Mouse (Mus musculus) brown adipose tissue, adult 24 weeks (tissue): ENCODE data around the gene Arhgef3. TPM values are rescaled to one million over a fixed set of nuclear protein-coding genes. Genes with fewer than 3 reads are reported as not detected.

Experiments
- H3K27ac ChIP-seq: fragments of 200-500 bp; replicated peaks from 2 replicates; pipeline ENCODE4 v1.5.1; 2012; ENCODE audit warnings: low read depth, mild to moderate bottlenecking, low read length
- H3K4me1 ChIP-seq: fragments of 200-500 bp; 2 replicates; pipeline ENCODE4 v1.6.1; 2012; ENCODE audit warnings: low read length, mixed read lengths; ENCODE audit not compliant: control insufficient read depth, insufficient read depth, insufficient read length
- H3K4me3 ChIP-seq: fragments of 200-500 bp; 2 replicates; pipeline ENCODE4 v1.5.1; 2012; ENCODE audit warnings: low read depth, mild to moderate bottlenecking, low read length, moderate library complexity; ENCODE audit not compliant: insufficient read depth
- polyA plus RNA-seq: library from polyadenylated mRNA; stranded (reverse); fragments of >200 nt; gene quantifications from 2 replicates; pipeline ENCODE4 v1.2.4, GENCODE M21; 2012; ENCODE audit not compliant: missing spikeins, insufficient read depth, insufficient read length

Gene Arhgef3
- 8.0 and 8.9 TPM in 2 replicates for polyA plus RNA-seq

DNA sequence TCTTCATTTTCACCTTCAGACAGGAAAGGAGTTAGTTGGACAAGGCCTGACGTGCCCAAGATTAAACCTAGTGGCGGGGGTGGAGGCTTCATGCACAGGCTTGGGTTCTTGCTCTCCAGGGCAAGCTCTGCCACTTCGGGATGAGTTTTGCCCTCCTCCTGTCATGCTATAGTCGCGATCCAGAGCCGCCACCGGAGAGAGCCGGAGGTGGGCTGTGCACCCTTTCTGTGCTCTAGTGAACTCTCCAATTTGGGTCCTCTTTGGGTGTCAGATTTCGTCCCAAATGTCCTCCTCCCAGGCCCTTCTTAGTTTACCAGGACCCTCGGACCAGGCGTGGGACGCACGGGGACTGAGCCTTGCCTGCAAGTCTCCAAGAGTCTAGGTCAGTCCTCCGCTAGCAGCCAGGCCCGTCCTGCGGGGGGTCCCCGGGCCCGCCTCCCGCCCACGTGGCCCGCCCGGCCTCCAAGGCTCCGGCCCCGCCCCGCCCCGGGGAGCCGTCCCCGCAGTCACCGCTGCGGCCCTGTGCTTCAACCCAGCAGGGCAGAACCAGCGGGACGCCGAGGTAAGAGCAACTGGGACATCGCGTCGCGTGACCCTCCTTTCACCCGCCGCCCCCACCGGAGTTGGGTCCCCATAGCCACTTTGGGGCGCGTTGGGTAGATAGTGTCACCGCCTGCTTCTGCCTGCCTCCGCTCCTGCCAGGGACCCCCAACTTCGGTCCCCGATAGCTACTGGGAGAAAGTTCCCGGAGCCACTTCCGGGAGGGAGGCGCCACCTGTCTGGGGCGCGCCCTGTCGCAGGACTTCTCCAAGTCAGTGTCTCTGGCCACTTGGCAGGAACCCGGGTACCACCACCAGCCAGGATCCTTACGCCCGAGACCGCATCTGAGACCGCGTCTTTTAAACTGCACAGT, at the start of gene Arhgef3:
Gene Arhgef3 (plus strand): TSS at position 538 of the 913 bp plus-strand sequence.
- Histone ChIP-seq H3K4me1 (no peaks in the 10 kb centered on the region), H3K4me3 (peak within 1 kb of the TSS; percentile 79), H3K27ac (no peak within 1 kb of the TSS)

DNA sequence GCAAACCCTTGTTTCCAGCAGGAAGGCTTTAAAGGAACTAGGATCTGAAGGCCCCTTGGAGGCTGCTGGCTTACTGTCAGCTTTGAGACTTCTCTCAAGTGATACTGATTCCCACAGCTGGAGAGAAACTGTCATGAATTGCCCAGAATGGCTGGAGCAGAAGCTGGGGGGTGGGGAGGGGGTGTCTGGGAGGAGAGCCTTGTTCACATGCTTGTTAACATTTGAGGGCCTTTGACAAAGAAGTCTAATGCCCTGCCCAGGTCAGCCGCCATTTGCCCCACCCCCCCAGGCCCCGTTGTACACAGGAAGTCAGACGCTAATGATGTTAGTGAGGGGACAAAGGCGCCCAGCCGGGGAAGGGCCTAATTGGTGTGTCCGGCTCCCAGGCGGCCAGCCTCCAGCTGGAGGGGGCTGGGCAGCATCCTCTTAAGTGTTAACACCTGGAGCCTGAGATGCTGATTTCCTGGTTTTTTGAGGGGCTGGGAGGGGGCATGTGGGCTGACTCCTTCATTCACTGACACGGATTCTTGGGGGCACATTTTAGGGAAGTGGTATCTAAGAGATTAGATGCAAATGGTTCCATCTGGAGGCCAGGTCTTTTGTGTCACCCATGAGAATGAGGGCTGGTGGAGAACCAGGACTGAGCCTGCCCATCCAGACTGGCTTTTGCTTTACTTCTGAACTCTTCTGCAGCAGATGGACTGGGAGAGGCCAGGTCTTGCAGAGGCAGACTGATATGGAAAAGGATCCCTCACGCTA, 48.3 kb upstream of the Arhgef3 start:
- Histone ChIP-seq H3K27ac (peak overlapping the region; percentile 61), H3K4me3 (no peak overlapping the region), H3K4me1 (peaks cover 19% of the 10 kb centered on the region; the same call in 1 of the 2 replicates)

DNA sequence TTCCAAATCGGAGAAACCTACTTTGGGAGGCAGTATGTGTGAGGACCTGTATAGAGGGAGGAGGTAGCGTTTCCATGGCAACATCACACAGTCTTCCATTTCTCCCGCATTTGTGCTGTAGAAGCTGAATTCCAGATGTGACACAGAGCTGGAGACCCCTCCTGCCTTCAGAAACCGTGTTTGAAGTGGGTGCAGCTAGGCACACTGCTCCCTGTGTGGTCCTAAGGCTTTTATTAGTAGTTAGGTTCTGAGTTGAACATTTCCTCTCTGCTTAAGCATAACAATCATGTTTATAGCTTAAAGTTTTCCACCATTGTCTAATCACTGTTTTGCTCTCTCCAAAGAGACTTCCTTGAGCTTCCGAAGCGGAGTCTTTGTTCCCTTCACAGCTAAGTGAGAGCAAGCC, 46.8 kb upstream of the Arhgef3 start:
- Histone ChIP-seq H3K4me3 (no peak overlapping the region), H3K27ac (peak overlapping the region; percentile 70), H3K4me1 (peaks cover 26% of the 10 kb centered on the region)

DNA sequence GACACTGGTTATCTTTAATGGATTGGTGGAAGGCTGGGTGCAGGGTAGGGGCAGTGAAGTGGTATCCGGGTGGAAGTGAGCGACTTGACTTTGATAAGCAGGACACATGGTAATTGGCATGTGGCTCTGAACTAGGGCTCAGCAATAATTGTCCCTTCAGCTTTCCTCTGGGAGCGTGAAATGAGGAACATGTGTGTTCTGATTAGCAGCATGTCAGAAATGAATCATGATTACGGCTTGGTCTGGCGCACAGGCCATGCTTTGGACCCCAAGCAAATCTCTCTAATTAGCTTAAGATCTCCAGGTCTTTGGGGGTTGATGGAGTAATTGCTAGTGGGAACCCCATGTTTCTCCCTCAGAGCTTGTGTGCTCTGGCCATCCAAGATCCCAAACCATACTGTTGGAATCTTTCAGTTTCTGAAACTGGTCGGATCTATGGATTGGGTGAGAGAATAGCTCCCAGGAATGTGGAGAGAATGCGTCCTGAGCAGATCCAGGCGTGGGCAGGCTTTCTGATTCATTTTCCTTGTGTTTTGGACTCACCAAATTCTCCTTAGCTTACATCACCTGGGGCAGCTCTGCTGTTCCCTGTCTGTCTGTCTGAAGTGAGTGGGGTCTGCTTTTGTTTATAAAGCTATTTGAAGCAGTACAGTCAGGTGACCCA, 45.1 kb upstream of the Arhgef3 start:
- Histone ChIP-seq H3K4me1 (peaks cover 26% of the 10 kb centered on the region), H3K4me3 (no peak overlapping the region), H3K27ac (no peak overlapping the region)

DNA sequence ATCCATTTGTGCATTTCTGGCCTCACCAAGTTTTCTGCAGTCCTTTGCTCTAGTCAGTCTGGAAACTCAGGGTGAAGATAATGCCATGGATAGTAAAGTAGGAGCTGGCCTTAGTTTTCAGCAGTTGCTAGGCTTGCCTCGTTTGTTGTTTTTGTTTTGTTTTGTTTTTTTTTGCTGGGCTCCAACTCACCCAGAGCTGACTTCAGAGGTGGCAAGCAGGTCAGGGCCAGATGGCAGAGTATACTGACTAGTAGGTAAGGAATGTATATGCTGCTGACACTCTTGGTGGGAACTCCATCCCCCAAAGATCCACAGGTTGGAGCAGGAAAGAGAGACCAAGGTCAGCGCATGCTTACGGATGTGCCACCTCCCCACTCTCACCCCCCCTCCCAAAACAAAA, 44.6 kb upstream of the Arhgef3 start:
- H3K4me1 ChIP-seq, result peaks cover 29% of the 10 kb centered on the region
- no peak overlapping the region for H3K4me3 ChIP-seq
- H3K27ac ChIP-seq, result no peak overlapping the region

DNA sequence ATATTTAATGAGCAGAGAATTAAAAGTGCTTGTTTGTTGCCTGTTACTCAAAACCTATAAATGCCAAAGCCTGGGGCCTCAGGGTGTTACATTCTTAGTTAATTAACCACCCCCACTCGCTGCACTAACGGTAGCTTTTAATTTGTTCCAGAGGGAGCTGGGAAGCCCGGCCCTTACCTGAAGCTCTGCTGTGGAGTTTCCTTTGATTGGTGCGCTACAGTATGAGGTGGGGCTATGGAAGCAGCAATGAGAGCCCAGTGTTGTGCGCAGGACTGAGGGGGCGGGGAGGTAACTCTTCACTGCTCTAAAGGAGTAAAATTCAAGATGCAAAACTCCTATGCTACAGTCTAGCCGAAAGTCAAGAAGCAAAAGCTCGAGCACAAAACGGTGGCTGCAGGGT, 43.9 kb upstream of the Arhgef3 start:
- no peak overlapping the region for H3K27ac ChIP-seq
- H3K4me1 ChIP-seq, result peaks cover 32% of the 10 kb centered on the region
- no peak overlapping the region for H3K4me3 ChIP-seq

DNA sequence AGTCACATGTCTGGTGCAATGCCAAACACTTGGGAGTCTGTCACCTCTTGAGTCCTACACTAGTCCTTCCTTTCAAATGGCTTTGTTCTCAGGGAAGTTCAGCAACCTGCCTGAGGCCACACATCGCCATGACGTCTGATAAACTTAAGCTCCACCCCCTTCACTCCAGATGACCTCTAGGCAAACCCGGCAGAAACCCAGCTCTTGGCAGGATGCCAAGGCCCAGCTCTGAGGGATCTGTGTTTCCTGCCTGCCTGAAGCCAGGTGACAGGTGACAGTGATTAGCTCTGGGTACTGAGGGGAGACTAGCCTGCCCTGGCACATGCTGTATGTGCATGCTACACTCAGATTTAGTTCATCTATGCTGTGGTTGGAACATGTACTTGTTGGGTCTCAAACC, 42.7 kb upstream of the Arhgef3 start:
- no peak overlapping the region for H3K27ac ChIP-seq
- H3K4me1 ChIP-seq, result peaks cover 29% of the 10 kb centered on the region
- H3K4me3 ChIP-seq, result no peak overlapping the region

DNA sequence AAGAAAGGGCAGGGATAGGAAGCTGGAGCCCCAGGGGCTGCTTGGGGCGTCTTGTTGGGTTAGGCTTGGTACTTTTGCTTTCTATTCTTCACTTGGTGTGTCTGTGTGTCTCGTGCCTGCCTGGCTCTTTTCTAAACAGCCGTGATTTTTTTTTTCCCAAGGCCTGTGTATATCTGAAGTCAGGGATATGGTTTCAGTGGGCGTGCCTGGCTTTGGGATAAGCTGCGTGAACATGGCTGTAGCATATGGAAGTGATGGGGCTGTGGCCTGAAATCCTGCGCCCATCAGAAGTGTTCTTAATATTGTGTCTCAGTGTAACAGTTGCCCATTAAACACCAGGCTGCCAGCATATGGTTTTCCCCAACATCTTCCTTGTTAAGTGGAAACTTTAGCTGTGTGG, 39.6 kb upstream of the Arhgef3 start:
- Histone ChIP-seq H3K4me3 (no peak overlapping the region), H3K27ac (no peak overlapping the region), H3K4me1 (peaks cover 25% of the 10 kb centered on the region)

DNA sequence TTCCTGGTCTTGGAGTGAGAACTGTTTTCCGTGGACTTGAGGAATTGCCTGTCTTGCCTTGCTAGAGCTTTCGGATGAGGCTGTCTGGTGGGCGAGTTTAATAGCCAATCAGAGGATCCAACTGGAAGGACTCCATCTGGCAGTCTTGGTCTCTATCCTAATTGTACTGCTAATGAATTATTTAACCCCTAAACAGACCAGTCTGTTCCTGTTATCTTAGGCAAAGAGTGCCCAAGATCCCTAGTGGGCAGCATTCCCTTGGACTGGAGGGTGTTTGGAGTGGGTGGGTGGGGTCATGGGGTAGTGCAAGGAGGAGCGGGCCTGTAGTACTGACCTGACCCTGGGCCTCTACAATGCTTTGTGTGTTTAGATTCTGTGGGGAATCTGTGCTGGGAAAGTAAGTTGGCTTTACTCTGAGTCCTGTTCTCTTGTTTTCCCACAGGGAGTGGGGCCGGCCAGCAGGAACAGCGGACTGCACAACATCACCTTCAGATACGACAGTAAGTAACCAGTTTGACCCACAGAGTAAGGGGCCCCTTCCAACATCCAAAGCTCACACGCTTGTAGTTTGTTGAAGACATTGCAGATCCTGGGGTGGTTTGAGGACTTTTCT, 38.7 kb upstream of the Arhgef3 start:
- no peak overlapping the region for H3K4me3 ChIP-seq
- no peak overlapping the region for H3K27ac ChIP-seq
- peaks cover 25% of the 10 kb centered on the region for H3K4me1 ChIP-seq

DNA sequence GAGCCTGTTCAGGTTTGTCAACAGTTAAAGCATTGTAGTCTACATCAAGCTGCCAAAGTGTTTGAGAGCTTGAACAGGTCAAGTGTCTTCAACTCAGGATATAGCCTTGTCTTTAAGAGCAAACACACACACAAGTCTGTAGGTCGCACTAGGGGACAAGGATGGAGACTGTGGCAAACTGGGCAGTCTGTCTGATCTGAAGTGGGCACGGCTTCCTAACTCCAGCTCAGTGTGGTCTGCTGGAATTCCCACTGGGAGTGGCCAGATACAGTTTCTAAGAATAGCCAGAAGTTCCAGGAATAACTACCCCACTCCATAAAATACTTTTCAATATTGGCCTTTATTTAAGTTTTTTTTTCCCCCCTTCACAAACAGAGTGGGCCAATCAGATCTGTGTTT, 38.2 kb upstream of the Arhgef3 start:
- H3K27ac ChIP-seq, result no peak overlapping the region
- H3K4me3 ChIP-seq, result no peak overlapping the region
- H3K4me1 ChIP-seq, result peaks cover 25% of the 10 kb centered on the region

DNA sequence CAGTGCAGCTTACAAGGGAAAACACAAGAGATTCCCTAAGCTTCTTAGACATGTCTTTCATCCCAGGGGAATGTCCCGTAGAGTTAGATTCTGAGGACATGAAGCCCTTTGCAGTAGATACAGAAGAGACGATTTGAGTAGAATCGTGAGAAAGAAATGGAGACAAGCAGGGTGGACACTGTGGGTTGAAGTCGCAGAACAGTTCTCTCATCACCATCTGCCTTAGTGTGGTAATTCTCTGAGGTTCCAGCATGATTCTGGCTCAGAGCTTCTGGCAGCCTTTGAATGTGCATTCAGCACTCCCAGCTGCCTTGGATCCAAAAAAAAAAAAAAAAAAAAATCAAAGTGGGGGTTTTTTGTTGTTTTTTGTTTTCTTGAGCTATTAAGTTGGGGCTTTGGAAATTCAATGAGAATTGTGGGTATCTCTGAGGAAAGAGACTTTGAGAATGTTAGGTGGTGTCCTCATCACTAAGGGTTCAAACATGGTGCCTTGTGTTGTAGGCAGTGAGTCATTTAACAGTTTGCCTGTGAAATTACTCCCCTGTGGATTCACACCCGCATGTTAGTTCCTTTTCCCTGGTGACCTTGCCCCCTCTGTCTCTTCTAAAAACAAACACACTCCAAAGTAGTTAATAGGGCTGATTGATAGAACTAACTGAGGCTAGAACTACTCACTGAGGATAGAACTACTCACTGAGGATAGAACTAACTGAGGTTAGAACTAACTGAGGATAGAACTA, 33.0 kb upstream of the Arhgef3 start:
- Histone ChIP-seq H3K27ac (no peak overlapping the region), H3K4me3 (no peak overlapping the region)

DNA sequence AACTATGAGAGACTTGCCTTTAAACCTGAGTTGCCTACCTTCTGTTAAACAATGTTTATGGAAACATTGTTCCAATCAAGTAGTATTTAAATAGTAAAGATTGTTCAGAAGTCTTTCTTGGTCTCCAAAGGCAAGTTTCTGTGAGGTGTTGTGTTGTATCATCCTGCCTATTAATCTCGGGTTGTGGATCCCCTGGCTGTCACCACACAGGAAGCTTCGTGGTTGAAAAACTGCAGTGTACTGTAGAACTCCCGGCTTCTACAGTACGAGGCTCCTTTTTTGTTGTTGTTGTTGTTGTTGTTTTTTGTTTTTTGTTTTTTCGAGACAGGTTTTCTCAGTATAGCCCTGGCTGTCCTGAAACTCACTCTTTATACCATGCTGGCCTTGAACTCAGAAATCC, 29.2 kb upstream of the Arhgef3 start:
- H3K4me1 ChIP-seq, result no peaks in the 10 kb centered on the region
- no peak overlapping the region for H3K27ac ChIP-seq
- no peak overlapping the region for H3K4me3 ChIP-seq

More for the DNA sequence above, 33.0 kb upstream of the Arhgef3 start:
- no peaks in the 10 kb centered on the region; the same call in 1 of the 2 replicates for H3K4me1 ChIP-seq

DNA sequence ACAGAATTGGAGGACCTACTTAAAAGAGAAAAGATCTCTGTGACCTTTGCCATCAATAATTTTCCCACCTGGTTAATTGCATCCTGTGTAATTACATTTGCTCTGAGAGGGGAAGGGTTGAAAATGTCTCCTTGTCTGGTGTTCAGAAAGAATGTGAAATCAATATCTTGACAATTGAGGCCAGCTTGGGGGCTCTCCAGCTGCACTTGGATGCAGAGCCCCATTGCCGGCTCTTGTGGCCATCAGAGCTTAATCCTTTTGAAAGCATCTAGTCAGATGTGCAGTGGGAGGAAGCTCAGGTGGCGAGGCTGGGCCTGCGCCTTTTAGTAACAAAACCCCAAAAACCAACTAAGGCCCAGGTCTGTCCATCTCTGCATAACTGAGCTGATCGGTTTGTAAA, 28.7 kb upstream of the Arhgef3 start:
- H3K4me3 ChIP-seq, result no peak overlapping the region
- H3K4me1 ChIP-seq, result no peaks in the 10 kb centered on the region
- no peak overlapping the region for H3K27ac ChIP-seq

DNA sequence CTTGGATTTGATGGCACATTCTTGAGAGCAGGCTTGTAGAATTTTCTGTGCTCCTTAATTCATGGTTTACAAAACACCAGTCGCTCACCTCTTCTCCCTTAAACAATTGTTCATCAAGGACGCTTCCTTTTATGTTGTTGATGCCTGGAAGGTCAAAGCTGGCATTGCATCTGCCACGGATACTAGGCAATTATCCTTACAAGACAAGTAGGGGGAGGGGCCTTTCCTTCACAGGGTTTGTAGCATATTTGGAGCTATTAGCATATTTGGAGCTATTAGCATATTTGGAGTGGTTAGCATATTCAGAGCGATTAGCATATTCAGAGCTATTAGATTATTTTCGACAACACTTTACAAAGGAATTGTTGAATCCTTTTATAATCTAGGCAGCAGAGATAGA, 20.5 kb upstream of the Arhgef3 start:
- H3K27ac ChIP-seq, result no peak overlapping the region
- no peaks in the 10 kb centered on the region for H3K4me1 ChIP-seq
- no peak overlapping the region for H3K4me3 ChIP-seq
